ENCODE assay signal across 10 mouse cellular contexts in genomic region chr2:34773673-34774072, GRCm38 (mm10). TPM values are rescaled to one million over a fixed set of nuclear protein-coding genes. Genes with fewer than 3 reads are reported as not detected.
A peak's percentile ranks its signal among the peaks of the same experiment; 100 is the strongest.
DNase-seq lines count a peak whose midpoint lies in the region; ATAC-seq lines count a peak whose summit lies in the region.
"Had no signal": no experiment of that assay in that cellular context is flagged by ENCODE, and none has a peak within 500 bp of the region (broad histone marks: within the 10 kb centered on the region; RNA-seq: fewer than 3 reads in every experiment).

No protein-coding gene starts in this region.

- 74% methylated on average over 4 of the region's 4 CpGs for WGBS in heart, embryonic 13.5 days
- 87% methylated on average over 4 of the region's 4 CpGs for WGBS in hindbrain, embryonic 14.5 days
- WGBS in midbrain, embryonic 13.5 days, result 94% methylated on average over 4 of the region's 4 CpGs

- H3K4me1 ChIP-seq in heart, embryonic 13.5 days, result peaks cover 61% of the 10 kb centered on the region
- H3K4me1 ChIP-seq in hindbrain, embryonic 14.5 days (replicated peaks; ENCODE audit: control insufficient read depth, insufficient read depth, low read length), result peaks cover 57% of the 10 kb centered on the region
- peaks cover 70% of the 10 kb centered on the region for H3K4me1 ChIP-seq in midbrain, embryonic 13.5 days (replicated peaks)

- H3K4me3 ChIP-seq in heart, embryonic 13.5 days, result peak overlapping the region; percentile 99
- H3K4me3 ChIP-seq in hindbrain, embryonic 14.5 days (replicated peaks; ENCODE audit: low read length), result peak overlapping the region; percentile 91
- H3K4me3 ChIP-seq in midbrain, embryonic 13.5 days (replicated peaks), result peak overlapping the region; percentile 92

- peak overlapping the region; percentile 82 for H3K4me2 ChIP-seq in heart, embryonic 13.5 days
- peak overlapping the region; percentile 79 for H3K4me2 ChIP-seq in hindbrain, embryonic 14.5 days (replicated peaks)
- peak overlapping the region; percentile 67 for H3K4me2 ChIP-seq in midbrain, embryonic 13.5 days (replicated peaks)

- peak overlapping the region; percentile 100 for H3K9ac ChIP-seq in heart, embryonic 13.5 days
- H3K9ac ChIP-seq in hindbrain, embryonic 14.5 days, result peak overlapping the region; percentile 20; the same call in 1 of the 2 replicates
- H3K9ac ChIP-seq in midbrain, embryonic 13.5 days (replicated peaks), result peak overlapping the region; percentile 98

- no peaks in the 10 kb centered on the region for H3K9me3 ChIP-seq in heart, embryonic 13.5 days
- H3K9me3 ChIP-seq in hindbrain, embryonic 14.5 days (ENCODE audit: control insufficient read depth, low read length), result no peaks in the 10 kb centered on the region
- H3K9me3 ChIP-seq in midbrain, embryonic 13.5 days, result no peaks in the 10 kb centered on the region

- H3K27ac ChIP-seq in heart, embryonic 13.5 days (replicated peaks), result no peak overlapping the region
- no peak overlapping the region for H3K27ac ChIP-seq in hindbrain, embryonic 14.5 days
- H3K27ac ChIP-seq in midbrain, embryonic 13.5 days, result no peak overlapping the region

- no peak for ATAC-seq in heart, embryonic 13.5 days (ENCODE audit: extremely low read depth, insufficient number of reproducible peaks, low FRiP score, low TSS enrichment)
- no peak for ATAC-seq in hindbrain, embryonic 14.5 days (ENCODE audit: low FRiP score)
- ATAC-seq in midbrain, embryonic 13.5 days, result no peak

- DNase-seq in heart, adult 8-10 months (ENCODE audit: low spot score), result no peak
- DNase-seq in MN1 (ENCODE audit: low spot score), result peak; percentile 57
- DNase-seq in hindbrain, embryonic 14.5 days (ENCODE audit: low spot score), result no peak
- DNase-seq in adrenal gland, adult 18-20 months (ENCODE audit: low spot score in 2 of 2), result no peak
- no peak for DNase-seq in thymus, postnatal 36 days
- DNase-seq in right cerebral cortex, postnatal 10 days (ENCODE audit: low spot score in 2 of 2), result no peak
- DNase-seq: lung, postnatal 10 days had no signal

- H3K36me3 ChIP-seq in heart, embryonic 13.5 days, result peaks cover 62% of the 10 kb centered on the region
- peaks cover 59% of the 10 kb centered on the region for H3K36me3 ChIP-seq in hindbrain, embryonic 14.5 days (replicated peaks; ENCODE audit: control insufficient read depth, insufficient read depth)
- H3K36me3 ChIP-seq in midbrain, embryonic 13.5 days, result peaks cover 49% of the 10 kb centered on the region

- no peaks in the 10 kb centered on the region for H3K27me3 ChIP-seq in heart, embryonic 13.5 days (replicated peaks)
- no peaks in the 10 kb centered on the region for H3K27me3 ChIP-seq in hindbrain, embryonic 14.5 days (ENCODE audit: control insufficient read depth, insufficient read depth, low read length)
- no peaks in the 10 kb centered on the region for H3K27me3 ChIP-seq in midbrain, embryonic 13.5 days

RNA-seq across cellular contexts. Expression of gene Hspa5, which starts 1.9 kb away (rescaled TPM):
- 631 and 745 TPM in 2 replicates for polyA plus RNA-seq in heart, embryonic 13.5 days (2015; fragmentation: Nextera tagmentation; extraction: Ambion mirVana)
- 100 to 1,000 TPM; 590 to 816 (median 680) TPM for total RNA-seq in heart, adult 8-10 months (2022)
- 423 and 537 TPM in 2 replicates for polyA plus RNA-seq in hindbrain, embryonic 14.5 days (2014; fragmentation: Nextera tagmentation; extraction: Ambion mirVana)
- 464 and 489 TPM in 2 replicates for polyA plus RNA-seq in midbrain, embryonic 13.5 days (2015; fragmentation: Nextera tagmentation; extraction: Ambion mirVana)
- 100 to 1,000 TPM; 686 to 689 TPM for total RNA-seq in adrenal gland, adult 18-20 months (2021)

RNA-seq across cellular contexts. Expression of gene Gapvd1, which starts 18.6 kb away (rescaled TPM):
- polyA plus RNA-seq in heart, embryonic 13.5 days (2015; fragmentation: Nextera tagmentation; extraction: Ambion mirVana), result 55.6 and 59.5 TPM in 2 replicates
- total RNA-seq in heart, adult 8-10 months (2022), result 10 to 100 TPM; 35.0 to 38.9 (median 37.2) TPM
- 111 and 123 TPM in 2 replicates for polyA plus RNA-seq in hindbrain, embryonic 14.5 days (2014; fragmentation: Nextera tagmentation; extraction: Ambion mirVana)
- polyA plus RNA-seq in midbrain, embryonic 13.5 days (2015; fragmentation: Nextera tagmentation; extraction: Ambion mirVana), result 123 and 126 TPM in 2 replicates
- 10 to 100 TPM; 51.6 to 66.8 TPM for total RNA-seq in adrenal gland, adult 18-20 months (2021)

RNA-seq across cellular contexts. Expression of gene Rabepk, which starts 26.0 kb away (rescaled TPM):
- polyA plus RNA-seq in heart, embryonic 13.5 days (2015; fragmentation: Nextera tagmentation; extraction: Ambion mirVana), result 22.9 and 27.2 TPM in 2 replicates
- 10 to 100 TPM; 10.2 to 14.5 (median 11.3) TPM for total RNA-seq in heart, adult 8-10 months (2022)
- polyA plus RNA-seq in hindbrain, embryonic 14.5 days (2014; fragmentation: Nextera tagmentation; extraction: Ambion mirVana), result 24.8 and 26.1 TPM in 2 replicates
- 21.8 and 22.7 TPM in 2 replicates for polyA plus RNA-seq in midbrain, embryonic 13.5 days (2015; fragmentation: Nextera tagmentation; extraction: Ambion mirVana)
- total RNA-seq in adrenal gland, adult 18-20 months (2021), result 10 to 100 TPM; 23.9 to 26.7 TPM

RNA-seq across cellular contexts. Expression of gene Fbxw2, which starts 52.4 kb away (rescaled TPM):
- polyA plus RNA-seq in heart, embryonic 13.5 days (2015; fragmentation: Nextera tagmentation; extraction: Ambion mirVana), result 55.0 and 66.1 TPM in 2 replicates
- total RNA-seq in heart, adult 8-10 months (2022), result 10 to 100 TPM; 41.3 to 48.6 (median 45.1) TPM
- polyA plus RNA-seq in hindbrain, embryonic 14.5 days (2014; fragmentation: Nextera tagmentation; extraction: Ambion mirVana), result 73.8 and 83.7 TPM in 2 replicates
- polyA plus RNA-seq in midbrain, embryonic 13.5 days (2015; fragmentation: Nextera tagmentation; extraction: Ambion mirVana), result 80.4 and 88.8 TPM in 2 replicates
- total RNA-seq in adrenal gland, adult 18-20 months (2021), result 10 to 100 TPM; 66.5 to 68.9 TPM

RNA-seq across cellular contexts. Expression of gene Gm34653, which starts 59.1 kb away (rescaled TPM):
- not detected in 2 replicates for polyA plus RNA-seq in heart, embryonic 13.5 days (2015; fragmentation: Nextera tagmentation; extraction: Ambion mirVana)
- not detected for total RNA-seq in heart, adult 8-10 months (2022)
- not detected in 2 replicates for polyA plus RNA-seq in hindbrain, embryonic 14.5 days (2014; fragmentation: Nextera tagmentation; extraction: Ambion mirVana)
- 0.19 TPM in 1 of 2 replicates, not detected in the other for polyA plus RNA-seq in midbrain, embryonic 13.5 days (2015; fragmentation: Nextera tagmentation; extraction: Ambion mirVana)
- total RNA-seq in adrenal gland, adult 18-20 months (2021), result not detected
- total RNA-seq: common myeloid progenitor, adult 5-6 weeks had no signal

Comparison
In these comparisons a context has a peak if more than half of its experiments do, and no peak if none do; other contexts are left out.
1. H3K9ac ChIP-seq: peak in every context shown above with its lines; median percentile 100 in heart, embryonic 13.5 days; 98 in midbrain, embryonic 13.5 days; 20 in hindbrain, embryonic 14.5 days.